Mouse (Mus musculus) forebrain, embryonic 14.5 days (tissue): ENCODE results near the gene Rasa3. TPM values are rescaled to one million over a fixed set of nuclear protein-coding genes. Genes with fewer than 3 reads are reported as not detected.

Source experiments
- polyA plus RNA-seq: library from polyadenylated mRNA; unstranded; fragments of >200 nt; fragmentation: Nextera tagmentation; extraction: Ambion mirVana; gene quantifications from 2 replicates; pipeline ENCODE4 v1.2.1, GENCODE M21; 2014

Gene Rasa3
- polyA plus RNA-seq, 1 experiment from 2014 or later = 17.3 TPM

Other genes starting within 250 kb of the Rasa3 start
- not detected in 2 replicates for gene Tmem255b, start 242.4 kb downstream of the Rasa3 start, polyA plus RNA-seq
- 9.7 and 12.5 TPM in 2 replicates for gene Gas6, start 183.1 kb downstream of the Rasa3 start, polyA plus RNA-seq
- not detected in 2 replicates for gene 1700029H14Rik, start 115.1 kb downstream of the Rasa3 start, polyA plus RNA-seq
- gene Cfap97d2, start 28.3 kb upstream of the Rasa3 start, polyA plus RNA-seq = 1.1 TPM in 2 replicates
- gene Cdc16, start 80.1 kb upstream of the Rasa3 start, polyA plus RNA-seq = 207 and 214 TPM in 2 replicates
- 33.7 and 35.2 TPM in 2 replicates for gene Upf3a, start 108.0 kb upstream of the Rasa3 start, polyA plus RNA-seq
- gene AF366264, start 160.8 kb upstream of the Rasa3 start, polyA plus RNA-seq = not detected in 2 replicates
- gene Champ1, start 192.0 kb upstream of the Rasa3 start, polyA plus RNA-seq = 53.2 and 54.9 TPM in 2 replicates
- gene Coprs, start 212.7 kb upstream of the Rasa3 start, polyA plus RNA-seq = 105 and 114 TPM in 2 replicates